Mouse (Mus musculus): ENCODE results near the gene Itga5. TPM values are rescaled to one million over a fixed set of nuclear protein-coding genes. Genes with fewer than 3 reads are reported as not detected.

Itga5 gene
- polyA plus RNA-seq, 1 experiment: 2.2 TPM

- DNase-seq (ENCODE audit: extremely low spot score in 1 of 2, low spot score in 1 of 2): no peak
Observed at GRCm38 (mm10) chr15:103298861-103299616, 67.5 kb downstream of the Itga5 start.

- no peak for DNase-seq (ENCODE audit: extremely low spot score in 1 of 2, low spot score in 1 of 2)
Observed at GRCm38 (mm10) chr15:103298026-103298425, 68.5 kb downstream of the Itga5 start.

GRCm38 (mm10) chr15:103297313-103297712 is 69.2 kb downstream of the Itga5 start:
- DNase-seq (ENCODE audit: extremely low spot score in 1 of 2, low spot score in 1 of 2): no peak

GRCm38 (mm10) chr15:103295851-103296250 is 70.7 kb downstream of the Itga5 start:
- no peak for DNase-seq (ENCODE audit: extremely low spot score in 1 of 2, low spot score in 1 of 2)

GRCm38 (mm10) chr15:103294649-103295048 is 71.9 kb downstream of the Itga5 start:
- no peak for DNase-seq (ENCODE audit: extremely low spot score in 1 of 2, low spot score in 1 of 2)

Other genes starting within 250 kb of the Itga5 start
- gene Smug1, start 199.7 kb downstream of the Itga5 start, polyA plus RNA-seq (2012; rRNA removed): 16.1 and 16.3 TPM in 2 replicates
- gene Cbx5, start 126.9 kb downstream of the Itga5 start, polyA plus RNA-seq (2012; rRNA removed): 70.1 and 79.9 TPM in 2 replicates
- 360 and 407 TPM in 2 replicates for gene Hnrnpa1, start 126.3 kb downstream of the Itga5 start, polyA plus RNA-seq (2012; rRNA removed)
- 0.48 TPM in 1 of 2 replicates, not detected in the other for gene Nfe2, start 108.4 kb downstream of the Itga5 start, polyA plus RNA-seq (2012; rRNA removed)
- gene Copz1, start 94.0 kb downstream of the Itga5 start, polyA plus RNA-seq (2012; rRNA removed): 141 and 146 TPM in 2 replicates
- 1.3 and 1.5 TPM in 2 replicates for gene Gpr84, start 56.2 kb downstream of the Itga5 start, polyA plus RNA-seq (2012; rRNA removed)
- 46.3 and 46.5 TPM in 2 replicates for gene Zfp385a, start 26.7 kb downstream of the Itga5 start, polyA plus RNA-seq (2012; rRNA removed)
- gene Gtsf1, start 63.7 kb upstream of the Itga5 start, polyA plus RNA-seq (2012; rRNA removed): 0.34 TPM in 1 of 2 replicates, not detected in the other
- gene Gtsf2, start 81.7 kb upstream of the Itga5 start, polyA plus RNA-seq (2012; rRNA removed): not detected in 2 replicates
- 6.4 and 7.6 TPM in 2 replicates for gene Nckap1l, start 87.0 kb upstream of the Itga5 start, polyA plus RNA-seq (2012; rRNA removed)
- gene Pde1b, start 136.3 kb upstream of the Itga5 start, polyA plus RNA-seq (2012; rRNA removed): 150 and 159 TPM in 2 replicates
- 156 and 188 TPM in 2 replicates for gene Ppp1r1a, start 171.2 kb upstream of the Itga5 start, polyA plus RNA-seq (2012; rRNA removed)
- gene Glycam1, start 198.3 kb upstream of the Itga5 start, polyA plus RNA-seq (2012; rRNA removed): 0.34 TPM in 1 of 2 replicates, not detected in the other

Data from frontal cortex, adult 2 months (tissue).